Mouse (Mus musculus): ENCODE data around the gene Cbln4. TPM values are rescaled to one million over a fixed set of nuclear protein-coding genes. Genes with fewer than 3 reads are reported as not detected.

Cbln4 gene
- polyA plus RNA-seq (2017; shearing (Covaris generic)), result not detected

GRCm38 (mm10) chr2:172043235-172043610 lies at the start of gene Cbln4:
Cbln4 (minus strand) TSS chr2:172043466.

Other genes starting within 250 kb of the Cbln4 start
- not detected for gene Mc3r, start 205.0 kb upstream of the Cbln4 start, polyA plus RNA-seq (2017; shearing (Covaris generic))

Data from effector memory CD4-positive, alpha-beta T cell, adult 5 months (primary cell).